Mouse (Mus musculus) G1E (cell line): Measurements from ENCODE around the gene Avpi1.

Source experiments
- CTCF ChIP-seq: IDR thresholded peaks from 2 replicates; pipeline ENCODE4 v1.5.1; 2012; ENCODE audit warnings: low read depth, low read length, inconsistent platforms, mixed read lengths
- TAL1 ChIP-seq: conservative IDR thresholded peaks from 2 replicates; pipeline ENCODE4 v1.6.1; 2012; ENCODE audit warnings: low read depth, low read length, inconsistent platforms, mixed read lengths

GRCm38 (mm10) chr19:42079950-42080349 is 48.9 kb downstream of the Avpi1 start:
- TF ChIP-seq CTCF (no peak), TAL1 (no peak)
